Mouse (Mus musculus) lung, embryonic 15.5 days (tissue): ENCODE measurements at regions not wholly inside any gene's neighbourhood (a gene's known extent, or its start where the extent isn't known, plus 50 kb on each side); places are given as distances from the start of the nearest gene placed in this dataset.
"Not testable (repeated sequence)": the region's sequence is repeated elsewhere in the genome, so short reads cannot be mapped to it uniquely, and the experiment has no call there.

Experiments
- ATAC-seq: fragments of 200-750 bp; cut with Nextera tagmentation; 2 replicates; pipeline ENCODE4 v1.8.0; 2017; ENCODE audit warnings: moderate number of reproducible peaks, borderline replicate concordance; ENCODE audit not compliant: low FRiP score, low TSS enrichment; ENCODE audit errors: extremely low read depth
- H3K27ac ChIP-seq: fragments of 300-500 bp; sonication (generic); 2 replicates; pipeline ENCODE4 v1.5.1; 2015; ENCODE audit warnings: moderate library complexity, mild to moderate bottlenecking, inconsistent platforms
- H3K27me3 ChIP-seq: fragments of 300-500 bp; sonication (generic); 2 replicates; pipeline ENCODE4 v1.6.1; 2015; ENCODE audit warnings: inconsistent platforms
- H3K36me3 ChIP-seq: fragments of 300-500 bp; sonication (generic); 2 replicates; pipeline ENCODE4 v1.6.1; 2015; ENCODE audit warnings: inconsistent platforms
- H3K4me1 ChIP-seq: fragments of 300-500 bp; sonication (generic); 2 replicates; pipeline ENCODE4 v1.6.1; 2015; ENCODE audit warnings: inconsistent platforms
- H3K4me2 ChIP-seq: fragments of 300-500 bp; sonication (generic); 2 replicates; pipeline ENCODE4 v1.6.1; 2015; ENCODE audit warnings: inconsistent platforms, mild to moderate bottlenecking, moderate library complexity
- H3K4me3 ChIP-seq: fragments of 300-500 bp; sonication (generic); 2 replicates; pipeline ENCODE4 v1.5.1; 2015; ENCODE audit warnings: mild to moderate bottlenecking, inconsistent platforms
- H3K9ac ChIP-seq: fragments of 300-500 bp; sonication (generic); 2 replicates; pipeline ENCODE4 v1.6.1; 2015; ENCODE audit warnings: inconsistent platforms
- H3K9me3 ChIP-seq: fragments of 300-500 bp; sonication (generic); 2 replicates; pipeline ENCODE4 v1.6.1; 2016; ENCODE audit warnings: inconsistent platforms
- WGBS: fragments of 180-500 bp; shearing (Covaris S2); methylation state at CpG from one replicate; pipeline ENCODE4 v1.1.7; 2015; 5-methylcytosine and 5-hydroxymethylcytosine counted together

DNA sequence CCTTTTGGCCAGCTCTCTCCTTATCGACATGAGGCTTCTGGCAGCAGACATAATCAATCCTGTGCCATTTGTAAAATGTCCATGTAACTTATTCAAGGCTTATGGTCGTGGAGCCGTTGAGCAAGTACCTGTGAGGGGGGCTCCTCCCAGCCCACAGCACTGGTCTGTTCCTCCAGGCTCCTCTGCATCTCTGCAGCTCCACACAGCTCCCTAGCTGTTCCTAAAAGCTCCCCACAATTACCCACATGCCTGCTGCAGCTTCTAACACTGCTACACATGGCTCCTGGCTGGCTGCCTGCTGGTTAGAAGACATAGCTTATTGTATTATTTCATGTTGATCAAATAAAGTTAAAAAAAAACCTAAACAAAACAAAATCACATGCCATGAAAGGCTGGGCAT lies 77.9 kb downstream of the Tcp10c start:
- H3K4me3 ChIP-seq, H3K9me3 ChIP-seq, H3K27me3 ChIP-seq, H3K36me3 ChIP-seq, H3K27ac ChIP-seq, ATAC-seq, H3K9ac ChIP-seq, H3K4me1 ChIP-seq, H3K4me2 ChIP-seq: not testable (repeated sequence)
- 72% methylated on average over 3 of the region's 3 CpGs for WGBS

DNA sequence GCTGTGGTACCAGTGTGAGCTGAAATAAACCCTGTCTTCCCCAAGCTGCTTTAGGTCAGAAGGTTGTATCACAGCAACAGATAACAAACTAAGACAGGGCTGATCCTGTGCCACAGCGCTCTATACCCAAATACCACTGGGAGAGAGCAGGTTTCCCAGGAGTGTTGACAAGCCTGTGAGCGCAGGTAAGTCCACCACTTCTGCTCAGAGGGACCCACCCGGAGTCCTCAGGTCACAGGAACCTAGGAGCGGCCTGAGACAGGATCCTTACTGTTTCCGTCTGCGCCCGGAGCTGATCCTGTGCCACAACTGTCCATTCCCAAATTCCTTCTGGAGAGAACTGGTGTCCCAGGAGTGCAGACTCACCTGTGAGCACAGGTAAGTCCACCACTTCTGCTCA lies 79.8 kb downstream of the Tcp10c start:
- not testable (repeated sequence) for H3K9me3 ChIP-seq, H3K9ac ChIP-seq, H3K36me3 ChIP-seq, H3K27me3 ChIP-seq, H3K27ac ChIP-seq, H3K4me3 ChIP-seq, H3K4me2 ChIP-seq, H3K4me1 ChIP-seq
- peak; percentile 65 for ATAC-seq
- WGBS = 84% methylated on average over 7 of the region's 7 CpGs

DNA sequence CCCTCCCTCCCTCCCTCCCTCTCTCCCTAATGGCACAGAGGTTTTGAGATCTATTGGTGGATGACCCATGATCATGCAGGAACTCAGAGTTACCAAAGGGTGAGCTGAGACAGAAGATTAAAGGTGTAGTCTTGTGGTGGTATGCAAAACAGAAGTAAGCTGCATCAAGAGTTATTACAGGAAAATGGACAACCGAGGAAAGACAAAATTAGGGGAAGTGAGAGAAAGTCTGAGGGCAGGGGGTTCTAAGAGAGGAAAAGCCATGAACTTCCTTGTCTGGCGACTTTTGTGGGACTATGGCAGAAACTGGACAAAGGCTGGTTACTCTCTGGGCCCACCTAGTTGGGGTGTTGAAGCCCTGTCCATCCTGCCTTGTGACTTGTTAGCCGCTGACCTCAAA lies 84.4 kb downstream of the Tcp10c start:
- not testable (repeated sequence) for H3K36me3 ChIP-seq, H3K27ac ChIP-seq, H3K9me3 ChIP-seq, H3K4me3 ChIP-seq, ATAC-seq, H3K27me3 ChIP-seq, H3K9ac ChIP-seq, H3K4me1 ChIP-seq, H3K4me2 ChIP-seq
- WGBS = 79% methylated on average over 3 of the region's 3 CpGs

DNA sequence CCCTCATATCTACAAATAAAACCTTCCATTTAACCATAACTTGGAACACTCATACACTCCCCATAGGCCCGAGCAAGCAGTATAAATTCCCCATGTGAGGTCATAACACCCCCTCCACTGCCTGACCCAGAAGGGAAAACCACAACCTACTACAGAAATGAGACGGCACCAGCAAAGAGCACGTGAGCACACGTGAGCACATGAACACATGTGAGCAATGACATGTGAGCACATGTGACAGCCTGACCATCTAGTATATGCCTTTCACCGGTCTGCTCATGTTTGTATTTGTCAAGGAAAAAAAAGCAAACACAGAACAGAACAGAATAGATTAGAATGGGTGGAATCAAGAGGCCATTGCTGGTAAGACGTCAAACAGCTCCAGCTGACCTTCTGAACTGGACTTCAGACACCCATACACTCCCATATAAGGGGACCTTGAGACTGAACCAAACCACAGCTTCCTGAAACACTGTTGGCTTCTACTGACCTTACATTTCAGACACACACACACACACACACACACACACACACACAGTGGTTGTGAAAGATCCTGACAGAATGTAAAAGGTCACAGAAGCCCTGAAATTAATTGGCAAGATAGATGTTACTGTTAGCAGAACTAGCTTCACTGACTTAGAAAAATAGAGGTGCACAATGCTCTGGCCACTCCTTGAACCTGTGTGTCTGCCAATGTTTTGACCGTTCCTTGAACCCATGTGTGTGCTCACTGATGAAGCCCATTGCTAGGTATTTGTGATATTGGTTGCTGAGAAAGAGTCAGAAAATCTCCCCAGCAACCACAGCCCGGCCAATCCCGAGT lies 86.5 kb downstream of the Tcp10c start:
- not testable (repeated sequence) for H3K4me3 ChIP-seq
- 0 out of 2 replicates have a peak, but pooled peaks have one; percentile 25 for ATAC-seq

DNA sequence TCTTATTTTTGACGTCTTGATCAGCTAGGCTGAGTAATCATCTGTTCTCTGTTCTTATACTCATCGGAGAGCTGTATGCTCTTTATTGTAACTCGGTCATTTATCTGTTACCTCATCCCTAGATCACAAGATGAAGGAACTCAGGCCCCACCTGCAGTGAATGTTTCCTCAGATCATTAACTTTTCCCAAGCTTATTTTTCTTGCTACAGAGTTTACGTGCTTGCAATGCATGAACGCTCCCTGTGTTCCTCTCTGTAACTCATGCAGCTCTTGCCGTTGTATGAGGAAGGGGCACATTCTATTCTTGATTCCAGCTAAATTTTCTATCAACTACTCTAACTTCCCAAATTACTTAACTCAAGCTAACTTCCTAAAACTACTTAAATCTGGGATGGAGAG lies 87.9 kb downstream of the Tcp10c start:
- H3K27ac ChIP-seq, H3K9ac ChIP-seq, H3K4me3 ChIP-seq, H3K27me3 ChIP-seq, H3K36me3 ChIP-seq, H3K4me1 ChIP-seq, H3K9me3 ChIP-seq, H3K4me2 ChIP-seq, ATAC-seq: not testable (repeated sequence)
- WGBS = 88% methylated on average over 5 of the region's 6 CpGs

More for the DNA sequence above, 86.5 kb downstream of the Tcp10c start:
- H3K27me3 ChIP-seq, H3K4me2 ChIP-seq, H3K9me3 ChIP-seq, H3K36me3 ChIP-seq, H3K27ac ChIP-seq, H3K9ac ChIP-seq, H3K4me1 ChIP-seq: not testable (repeated sequence)
- 75% methylated on average over 9 of the region's 9 CpGs for WGBS

DNA sequence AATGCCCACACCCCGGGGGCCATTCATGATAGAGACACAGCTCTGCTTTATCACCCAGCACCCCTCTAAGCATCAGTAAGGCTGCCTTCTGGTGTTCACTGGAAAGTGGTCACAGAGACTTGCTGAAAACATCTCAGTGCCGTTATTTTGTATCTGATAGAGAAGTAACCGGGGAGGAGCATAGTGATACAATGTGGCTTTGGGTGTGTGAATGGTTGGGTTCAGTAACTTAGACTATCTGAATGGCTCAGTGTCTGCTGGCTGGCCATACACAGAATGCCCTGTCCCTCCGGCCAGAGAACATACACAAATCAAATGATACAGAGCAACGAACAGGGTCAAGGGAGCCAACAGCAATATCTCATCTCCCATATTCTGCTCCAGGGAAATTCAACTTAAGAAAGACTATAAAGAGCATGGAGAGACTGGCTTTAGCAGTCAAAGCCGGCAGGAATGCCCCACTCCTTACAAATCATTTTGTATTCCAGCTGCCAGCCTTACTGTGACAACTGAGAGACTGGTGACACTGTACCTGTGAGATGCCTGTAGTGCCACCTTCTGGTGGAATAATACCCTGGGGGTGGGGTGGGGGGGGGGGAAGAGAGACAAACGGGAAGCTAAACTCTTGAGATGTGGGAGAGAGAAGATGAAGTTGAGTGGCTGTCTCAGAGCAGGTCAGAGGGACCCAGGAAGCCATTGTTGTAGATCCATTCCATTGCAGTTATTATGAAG lies 102.7 kb downstream of the Tcp10c start:
- 80% methylated on average over 7 of the region's 7 CpGs for WGBS
- not testable (repeated sequence) for H3K4me3 ChIP-seq, H3K9ac ChIP-seq, H3K4me2 ChIP-seq, H3K27me3 ChIP-seq, H3K4me1 ChIP-seq, ATAC-seq, H3K9me3 ChIP-seq, H3K27ac ChIP-seq, H3K36me3 ChIP-seq

DNA sequence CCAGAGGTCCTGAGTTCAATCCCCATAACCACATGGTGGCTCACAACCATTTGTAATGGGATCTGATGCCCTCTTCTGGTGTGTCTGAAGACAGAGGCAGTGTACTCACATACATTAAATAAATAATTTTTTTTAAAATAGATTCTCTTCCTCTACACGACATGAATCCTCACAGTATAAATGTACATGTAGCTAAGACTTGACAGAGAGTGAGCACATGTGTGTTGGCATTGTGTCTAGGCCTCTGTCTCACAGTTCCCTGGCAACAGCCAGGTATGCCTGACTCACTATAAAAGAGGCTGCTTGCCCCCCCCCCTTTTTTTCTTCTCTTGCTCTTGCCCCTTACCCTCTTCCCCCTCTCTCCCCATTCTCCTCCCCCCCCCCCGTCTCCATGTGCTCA lies 103.6 kb downstream of the Tcp10c start:
- H3K4me1 ChIP-seq, H3K27ac ChIP-seq, ATAC-seq, H3K27me3 ChIP-seq, H3K9me3 ChIP-seq, H3K4me2 ChIP-seq, H3K4me3 ChIP-seq, H3K36me3 ChIP-seq, H3K9ac ChIP-seq: not testable (repeated sequence)
- 70% methylated on average over 2 of the region's 2 CpGs for WGBS

DNA sequence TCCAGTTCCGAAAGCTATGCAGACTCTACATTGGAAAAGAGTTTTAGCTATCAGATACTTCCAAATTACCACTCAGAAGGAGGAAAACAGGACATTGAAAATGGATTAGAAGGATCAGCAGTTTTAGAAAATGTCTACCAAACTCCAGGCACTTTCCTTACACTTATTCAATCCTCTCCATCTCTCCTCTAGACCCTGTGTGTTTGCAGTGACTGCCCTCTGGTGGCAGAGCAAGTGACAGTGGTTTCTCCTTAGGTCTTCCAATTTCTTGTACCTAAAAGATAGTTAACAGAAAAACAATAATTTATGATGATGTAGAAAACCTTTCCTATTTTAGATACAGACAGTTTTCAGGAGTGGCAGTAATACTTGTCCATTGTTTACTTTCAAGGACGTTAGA lies 104.4 kb downstream of the Tcp10c start:
- not testable (repeated sequence) for H3K27ac ChIP-seq, ATAC-seq, H3K4me3 ChIP-seq, H3K36me3 ChIP-seq, H3K27me3 ChIP-seq, H3K4me2 ChIP-seq, H3K9ac ChIP-seq, H3K9me3 ChIP-seq, H3K4me1 ChIP-seq
- no CpG with 5 or more reads among the region's 2 CpGs for WGBS

DNA sequence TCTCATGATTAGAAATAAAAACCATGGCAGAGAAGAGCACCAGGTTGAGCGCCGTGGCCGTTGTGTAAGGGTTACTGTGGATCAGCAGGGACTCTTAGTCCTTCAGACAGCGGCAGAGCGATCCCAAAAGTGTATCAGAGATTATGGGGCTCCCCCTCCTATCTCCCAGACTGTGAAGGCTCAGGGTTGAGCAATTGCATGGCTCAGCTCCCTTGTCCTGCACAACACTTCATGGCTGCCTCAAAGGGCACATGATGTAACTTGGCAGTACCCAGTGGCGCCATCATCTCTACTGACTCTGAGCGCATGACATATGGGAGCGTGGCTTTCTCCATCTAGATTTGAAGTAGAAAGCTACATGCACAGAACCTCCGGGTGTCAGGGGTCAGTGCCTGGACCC lies 108.3 kb downstream of the Tcp10c start:
- not testable (repeated sequence) for H3K4me3 ChIP-seq, H3K4me2 ChIP-seq, H3K9ac ChIP-seq, ATAC-seq, H3K36me3 ChIP-seq, H3K4me1 ChIP-seq, H3K27me3 ChIP-seq, H3K9me3 ChIP-seq, H3K27ac ChIP-seq
- WGBS = 91% methylated on average over 3 of the region's 9 CpGs

DNA sequence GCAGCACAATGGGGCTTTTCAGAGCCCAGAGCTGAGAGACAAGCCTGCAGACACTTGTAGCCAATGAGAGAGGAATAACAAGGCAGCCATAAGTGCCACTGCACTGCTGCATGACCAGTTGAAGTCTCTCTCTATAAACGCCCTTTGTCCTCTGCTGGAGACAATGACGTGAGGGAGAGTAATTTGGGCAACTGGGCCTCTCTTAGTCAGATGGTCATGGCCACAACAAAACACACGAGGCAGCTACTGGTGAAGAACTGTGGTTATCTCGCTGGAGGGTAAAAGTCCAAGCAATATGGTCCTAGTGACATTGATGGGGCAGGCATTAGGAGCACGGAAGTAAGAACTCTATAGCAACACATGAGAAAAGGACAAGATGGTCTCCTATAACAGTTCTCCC lies 111.5 kb downstream of the Tcp10c start:
- not testable (repeated sequence) for ATAC-seq, H3K27ac ChIP-seq, H3K27me3 ChIP-seq, H3K36me3 ChIP-seq, H3K4me3 ChIP-seq, H3K4me2 ChIP-seq, H3K9me3 ChIP-seq, H3K9ac ChIP-seq, H3K4me1 ChIP-seq
- WGBS = 25% methylated on average over 4 of the region's 5 CpGs

DNA sequence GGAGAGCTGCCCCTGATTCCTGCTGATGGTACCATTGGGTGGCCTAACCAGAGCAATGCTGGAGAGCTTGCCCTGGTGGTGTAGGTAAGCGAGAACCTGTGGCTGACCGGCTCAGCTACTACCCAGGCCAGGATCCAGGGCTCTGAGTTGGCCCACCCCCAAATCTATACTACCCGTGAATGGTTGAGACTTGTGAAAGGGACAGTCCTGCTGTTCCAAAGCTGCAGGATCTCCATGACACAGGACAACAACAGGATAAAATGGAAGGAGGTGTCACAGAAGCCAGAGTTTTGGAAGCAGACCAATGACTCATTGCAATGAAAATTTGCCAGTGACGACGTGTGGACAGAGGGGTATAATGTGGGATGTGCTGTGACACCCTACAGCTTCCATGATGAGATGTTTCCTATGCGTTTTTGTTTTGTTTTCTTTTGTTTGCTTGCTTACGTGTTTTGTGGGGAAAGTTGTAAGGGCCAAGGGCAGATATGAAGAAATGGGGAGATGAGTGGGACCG lies 115.6 kb downstream of the Tcp10c start:
- H3K4me2 ChIP-seq, H3K9ac ChIP-seq, H3K27ac ChIP-seq, H3K9me3 ChIP-seq, H3K27me3 ChIP-seq, H3K4me3 ChIP-seq, H3K36me3 ChIP-seq: not testable (repeated sequence)
- WGBS = 55% methylated on average over 8 of the region's 8 CpGs
- peaks cover 12% of the 10 kb centered on the region for H3K4me1 ChIP-seq
- peak; percentile 29; the same call in 1 of the 2 replicates for ATAC-seq

DNA sequence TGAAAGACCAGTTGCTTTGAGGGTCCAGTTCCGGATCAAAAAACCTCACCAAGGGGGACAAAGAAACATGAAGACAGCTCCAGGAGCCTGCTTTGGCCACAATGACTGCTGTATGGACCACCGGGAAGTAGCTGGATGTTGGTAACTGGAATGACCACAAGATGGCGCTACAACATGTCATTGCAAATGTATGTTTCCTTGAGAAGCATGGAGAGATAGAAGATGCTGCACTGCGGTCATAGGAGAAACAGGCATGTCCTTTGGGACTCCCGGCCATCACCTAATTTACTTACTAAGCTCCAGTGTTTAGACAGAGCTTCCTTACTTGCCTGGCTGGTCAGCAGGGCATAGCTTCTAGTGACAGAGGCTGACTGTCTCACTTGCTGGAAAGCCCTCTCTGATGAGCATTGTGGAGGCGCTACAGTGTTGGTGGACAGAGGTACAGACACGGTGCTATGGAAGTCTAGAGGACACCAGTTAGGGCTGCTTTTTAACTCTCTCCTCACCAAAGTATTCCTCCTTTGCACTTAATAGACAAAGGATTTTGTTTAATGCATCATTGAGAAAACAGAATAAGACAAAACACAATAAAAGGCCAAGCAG lies 118.2 kb downstream of the Tcp10c start:
- 8% methylated on average over 7 of the region's 7 CpGs for WGBS
- no peak overlapping the region for H3K4me3 ChIP-seq
- H3K9ac ChIP-seq = no peak overlapping the region
- no peaks in the 10 kb centered on the region for H3K27me3 ChIP-seq
- H3K4me2 ChIP-seq = no peak overlapping the region
- H3K9me3 ChIP-seq = no peaks in the 10 kb centered on the region
- H3K27ac ChIP-seq = peak overlapping the region; percentile 41; the same call in 1 of the 2 replicates
- ATAC-seq = no peak; the same call in 1 of the 2 replicates
- H3K4me1 ChIP-seq = peaks cover 15% of the 10 kb centered on the region
- H3K36me3 ChIP-seq = no peaks in the 10 kb centered on the region
